Mouse (Mus musculus): Measurements from ENCODE around the gene Olfr1367.

The Olfr1367 gene

DNA sequence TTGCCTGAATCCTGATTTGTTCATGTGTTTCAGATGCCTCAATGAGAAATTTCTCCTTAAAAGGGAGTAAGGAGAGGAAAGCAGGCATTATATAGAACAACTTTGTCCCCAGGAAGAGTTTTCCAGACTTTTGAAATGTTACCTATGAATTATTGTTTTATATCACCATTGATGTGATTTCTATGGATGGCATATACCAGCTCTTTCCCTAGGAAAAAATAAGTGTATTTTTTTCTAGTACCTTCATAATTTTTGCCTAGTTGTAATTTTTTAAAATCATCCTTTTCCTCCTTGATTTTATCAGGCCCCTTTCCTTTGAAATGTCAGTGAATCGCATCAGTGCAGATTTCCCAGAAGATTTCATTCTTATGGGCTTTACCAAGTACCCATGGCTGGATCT lies at the start of gene Olfr1367:
TSS of gene Olfr1367 (plus strand) at position 301 of the 400 bp plus-strand sequence.
- no peak for DNase-seq (ENCODE audit: low spot score in 2 of 2)

DNA sequence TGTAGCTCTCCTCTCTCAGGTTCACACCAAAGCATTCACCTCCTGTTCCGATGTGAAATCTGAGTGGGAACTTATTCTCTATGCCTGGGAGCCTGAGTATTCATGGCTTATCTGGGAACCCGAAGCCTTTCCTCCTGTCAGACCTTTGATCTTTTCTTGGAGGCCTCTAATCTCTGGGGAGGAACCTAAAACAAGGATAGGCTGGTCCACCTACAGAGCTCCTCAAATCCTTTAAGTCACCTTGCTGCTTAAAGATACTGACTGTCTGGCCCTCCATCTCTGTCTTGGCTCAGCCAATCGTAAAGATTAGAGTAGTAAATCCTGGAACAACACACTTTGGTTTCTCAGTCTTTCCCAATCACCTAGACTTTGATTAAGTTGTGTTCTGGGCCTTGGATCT lies 48.2 kb upstream of the Olfr1367 start:
- DNase-seq (ENCODE audit: low spot score in 2 of 2), result no peak

GRCm38 (mm10) chr13:21304483-21305066 lies 42.1 kb upstream of the Olfr1367 start:
- DNase-seq (ENCODE audit: low spot score in 2 of 2), result no peak

DNA sequence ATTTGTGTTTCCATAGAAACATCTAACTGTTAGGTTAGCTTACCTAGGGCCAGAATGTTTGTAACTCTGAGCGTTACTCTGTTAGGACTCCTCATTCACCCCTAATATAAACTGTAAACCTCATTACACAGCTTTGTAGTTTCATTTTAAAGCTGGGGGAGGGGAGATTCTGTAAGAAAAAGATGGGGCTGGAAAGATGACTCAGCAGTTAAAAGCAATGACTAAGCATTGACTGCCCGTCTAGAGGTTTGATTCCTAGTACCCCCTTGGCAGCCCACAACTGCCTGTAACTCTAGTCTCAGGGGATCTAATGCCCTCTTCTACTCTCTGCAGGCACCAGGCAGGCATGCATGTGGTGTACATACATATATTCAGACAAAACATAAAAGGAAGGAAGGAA lies 36.9 kb upstream of the Olfr1367 start:
- DNase-seq (ENCODE audit: low spot score in 2 of 2), result no peak

- no peak for DNase-seq (ENCODE audit: low spot score in 2 of 2)
Observed at GRCm38 (mm10) chr13:21311926-21312325, 34.8 kb upstream of the Olfr1367 start, which contains the start of gene Gpx6. Gpx6 (plus strand) TSS chr13:21312125.

- DNase-seq (ENCODE audit: low spot score in 2 of 2), result no peak
Observed at GRCm38 (mm10) chr13:21312854-21313253, 33.9 kb upstream of the Olfr1367 start.

DNA sequence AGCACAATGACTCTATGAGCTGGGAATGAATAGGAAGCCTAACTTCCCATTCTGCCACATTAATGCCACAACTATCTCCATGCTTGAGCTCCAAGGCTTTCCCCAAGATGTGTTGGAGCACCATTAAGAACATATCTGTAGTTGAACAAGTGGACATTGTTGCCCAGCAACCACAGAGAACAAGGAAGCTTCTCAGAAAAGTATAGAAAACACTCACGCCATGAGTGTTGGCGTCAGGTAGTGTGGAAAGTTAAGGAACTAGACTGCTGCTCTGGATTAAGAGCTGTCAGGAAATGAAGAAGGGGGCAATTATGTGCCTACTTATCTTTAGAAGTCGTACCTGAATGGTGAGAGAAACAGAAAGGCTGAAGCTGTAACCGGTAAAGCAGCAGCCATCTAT lies 32.8 kb upstream of the Olfr1367 start:
- DNase-seq (ENCODE audit: low spot score in 2 of 2), result no peak

- DNase-seq (ENCODE audit: low spot score in 2 of 2), result no peak
Observed at GRCm38 (mm10) chr13:21320262-21320661, 26.4 kb upstream of the Olfr1367 start.

- DNase-seq (ENCODE audit: low spot score in 2 of 2), result peak; percentile 8 to 12
Observed at GRCm38 (mm10) chr13:21321890-21322494, 24.7 kb upstream of the Olfr1367 start.

GRCm38 (mm10) chr13:21322509-21323375 lies 24.0 kb upstream of the Olfr1367 start:
- DNase-seq (ENCODE audit: low spot score in 2 of 2), result peak; percentile 36 to 45

- no peak for DNase-seq (ENCODE audit: low spot score in 2 of 2)
Observed at GRCm38 (mm10) chr13:21323405-21323804, 23.3 kb upstream of the Olfr1367 start.

GRCm38 (mm10) chr13:21326191-21326590 lies 20.5 kb upstream of the Olfr1367 start:
- DNase-seq (ENCODE audit: low spot score in 2 of 2), result no peak

GRCm38 (mm10) chr13:21326657-21327211 lies 20.0 kb upstream of the Olfr1367 start:
- peak; percentile 49 to 59 for DNase-seq (ENCODE audit: low spot score in 2 of 2)

DNA sequence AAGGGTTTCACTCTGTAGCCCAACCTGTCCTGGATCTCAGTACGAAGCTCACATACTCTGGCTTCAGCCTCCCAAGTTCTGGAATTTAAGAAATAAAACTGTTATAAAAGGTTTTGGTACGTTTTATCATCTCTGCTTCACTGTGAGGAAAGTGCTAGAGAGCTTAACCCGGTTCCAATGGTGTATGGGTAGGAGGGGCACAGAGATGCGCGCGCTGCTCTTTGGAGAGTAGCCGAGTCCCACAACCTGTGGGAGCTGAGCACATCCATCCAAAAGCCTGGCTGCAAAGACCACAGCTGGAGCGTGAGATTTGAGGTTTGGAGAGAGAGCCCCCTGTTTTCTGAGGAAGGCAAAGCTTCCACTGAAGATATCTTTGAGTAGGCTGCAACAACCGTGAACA lies 19.3 kb upstream of the Olfr1367 start:
- DNase-seq (ENCODE audit: low spot score in 2 of 2), result no peak

DNA sequence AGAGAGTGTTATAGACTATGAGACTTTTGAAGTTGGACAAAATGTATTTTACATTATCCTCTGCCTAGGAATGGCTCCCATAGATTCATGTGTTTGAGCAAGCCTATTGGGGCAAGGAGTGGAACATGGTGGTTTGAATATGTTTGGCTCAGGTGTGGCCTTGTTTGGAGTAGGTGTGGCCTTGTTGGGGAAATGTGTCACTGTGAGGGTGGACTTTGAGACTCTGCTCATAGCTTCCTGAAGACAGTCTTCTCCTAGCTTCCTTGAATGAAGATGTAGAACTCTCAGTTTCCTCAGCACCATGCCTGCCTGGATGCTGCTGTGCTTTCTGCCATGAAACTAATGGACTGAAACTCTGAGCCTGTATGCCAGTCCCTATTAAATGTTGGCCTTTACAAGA lies 3.9 kb downstream of the Olfr1367 start:
- no peak for DNase-seq (ENCODE audit: low spot score in 2 of 2)

- DNase-seq (ENCODE audit: low spot score in 2 of 2), result peak; percentile 84 to 92
Observed at GRCm38 (mm10) chr13:21362621-21363248, 16.0 kb downstream of the Olfr1367 start, which contains the start of gene Zscan12. Zscan12 (plus strand) TSS chr13:21362820.

- DNase-seq (ENCODE audit: low spot score in 2 of 2), result no peak
Observed at GRCm38 (mm10) chr13:21363719-21364118, 17.0 kb downstream of the Olfr1367 start.

DNA sequence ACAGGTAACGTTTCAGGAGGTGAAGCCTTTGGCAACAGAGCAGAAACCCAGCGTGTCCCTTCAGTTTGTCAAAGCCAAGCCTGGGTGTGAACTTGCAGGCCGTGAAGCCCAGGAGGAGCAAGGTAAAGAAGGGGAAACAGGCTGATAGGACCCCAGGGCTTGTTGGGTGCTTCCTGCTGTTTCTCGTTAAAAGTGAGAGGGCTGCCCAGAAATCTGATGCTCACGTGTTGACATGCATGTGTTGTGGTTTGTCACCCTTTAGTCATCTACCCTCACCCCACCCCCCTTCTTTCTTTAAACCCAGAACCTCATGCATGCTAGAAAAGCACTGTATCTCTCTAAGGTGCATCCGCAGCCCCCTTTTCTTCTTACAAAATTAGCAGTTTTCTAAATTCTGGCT lies 19.9 kb downstream of the Olfr1367 start:
- no peak for DNase-seq (ENCODE audit: low spot score in 2 of 2)

DNA sequence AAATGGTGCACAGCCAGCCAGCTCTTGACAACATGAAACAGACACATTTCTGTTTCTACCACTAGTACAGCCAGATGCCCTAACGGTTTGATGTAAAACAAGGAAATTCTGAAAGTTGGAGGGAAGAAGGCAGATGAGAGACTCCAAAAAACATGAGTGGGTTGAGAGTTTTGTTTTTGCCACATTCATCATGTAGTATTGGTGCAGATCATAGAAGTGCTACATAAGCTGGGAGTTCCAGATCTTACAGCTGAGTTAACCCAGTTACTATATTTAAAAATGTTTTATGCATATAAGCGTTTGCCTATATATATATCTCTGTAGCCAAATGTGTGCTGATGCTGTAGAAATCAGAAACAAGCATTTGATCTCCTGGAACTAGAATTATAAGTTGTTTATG lies 26.0 kb downstream of the Olfr1367 start:
- DNase-seq (ENCODE audit: low spot score in 2 of 2), result no peak

- DNase-seq (ENCODE audit: low spot score in 2 of 2), result no peak
Observed at GRCm38 (mm10) chr13:21377773-21378172, 31.1 kb downstream of the Olfr1367 start.

DNA sequence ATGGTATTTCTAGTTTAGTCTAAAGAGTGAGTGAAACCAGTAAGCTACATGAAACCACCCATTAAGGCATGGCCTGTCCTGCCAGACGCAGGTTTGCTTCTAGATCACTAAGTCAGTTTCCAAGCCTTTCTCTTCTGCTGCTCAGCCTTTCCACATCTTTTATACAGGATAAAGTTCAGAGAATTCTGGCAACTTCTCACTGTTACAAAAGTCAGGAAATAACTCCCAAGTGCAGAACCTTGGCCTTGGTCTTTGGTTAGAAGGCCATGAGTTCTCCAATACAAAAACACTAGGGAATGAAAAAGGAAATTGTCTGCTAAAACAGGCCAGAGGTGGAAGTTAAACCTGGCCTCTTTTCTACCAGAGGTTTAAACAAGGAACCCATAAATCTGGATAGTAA lies 48.5 kb downstream of the Olfr1367 start:
- DNase-seq (ENCODE audit: low spot score in 2 of 2), result no peak

DNA sequence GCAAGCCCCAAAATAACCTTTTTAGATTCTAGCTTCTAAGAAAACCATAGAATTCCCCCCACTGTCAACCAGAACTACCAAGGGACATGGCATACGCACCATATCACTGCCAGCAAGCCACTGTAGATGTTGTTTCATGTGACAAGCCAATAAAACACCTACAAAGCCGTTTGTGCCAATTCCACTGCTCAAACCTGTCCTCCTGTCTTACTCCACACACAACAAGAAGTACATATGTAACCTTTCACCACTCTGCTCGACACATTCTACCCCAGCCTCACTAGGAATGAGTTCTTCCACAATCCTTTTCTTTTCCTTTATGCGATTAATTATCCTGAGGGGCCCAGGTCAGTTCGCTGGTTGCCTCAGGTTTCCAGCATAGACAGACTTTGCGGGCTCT lies 48.9 kb downstream of the Olfr1367 start:
- DNase-seq (ENCODE audit: low spot score in 2 of 2), result no peak

All from right cerebral cortex, postnatal 36 days (tissue).